Mouse (Mus musculus): ENCODE measurements around the gene 4921539E11Rik. TPM values are rescaled to one million over a fixed set of nuclear protein-coding genes. Genes with fewer than 3 reads are reported as not detected.

4921539E11Rik gene
- polyA plus RNA-seq, 1 experiment from 2014 or later = not detected

DNA sequence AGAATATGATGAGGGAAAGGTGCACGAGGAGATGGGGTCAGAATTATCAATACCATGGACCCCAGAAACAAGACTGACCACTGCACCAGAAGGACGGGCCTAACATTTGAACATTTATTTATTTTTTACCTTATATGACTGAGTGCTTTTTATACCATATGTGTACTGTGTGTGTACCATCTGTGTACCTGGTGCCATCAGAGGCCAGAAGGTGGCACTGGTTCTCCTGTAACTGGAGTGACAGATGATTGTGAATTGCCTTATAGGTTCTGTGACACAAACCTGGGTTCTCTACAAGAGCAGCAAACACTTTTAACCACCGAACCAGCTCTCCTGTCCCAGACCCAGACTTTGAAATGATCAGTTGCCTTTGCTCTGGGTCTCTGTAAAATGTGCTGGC is 31.8 kb downstream of the 4921539E11Rik start:
- Histone ChIP-seq H3K4me1 (ENCODE audit: control insufficient read depth, insufficient read depth, low read length) (no peaks in the 10 kb centered on the region), H3K36me3 (ENCODE audit: control insufficient read depth, insufficient read depth, low read length) (no peaks in the 10 kb centered on the region), H3K27me3 (replicated peaks; ENCODE audit: control insufficient read depth, insufficient read depth, low read length) (no peaks in the 10 kb centered on the region), H3K4me2 (ENCODE audit: low read length) (no peak overlapping the region), H3K4me3 (ENCODE audit: low read depth, low read length) (no peak overlapping the region), H3K27ac (ENCODE audit: low read depth, low read length) (no peak overlapping the region), H3K9ac (ENCODE audit: low read length) (no peak overlapping the region), H3K9me3 (replicated peaks; ENCODE audit: control insufficient read depth, low read length) (no peaks in the 10 kb centered on the region)
- no peak for ATAC-seq
- WGBS = 89% methylated on average over 3 of the region's 3 CpGs
- no peak for DNase-seq (ENCODE audit: low spot score)

DNA sequence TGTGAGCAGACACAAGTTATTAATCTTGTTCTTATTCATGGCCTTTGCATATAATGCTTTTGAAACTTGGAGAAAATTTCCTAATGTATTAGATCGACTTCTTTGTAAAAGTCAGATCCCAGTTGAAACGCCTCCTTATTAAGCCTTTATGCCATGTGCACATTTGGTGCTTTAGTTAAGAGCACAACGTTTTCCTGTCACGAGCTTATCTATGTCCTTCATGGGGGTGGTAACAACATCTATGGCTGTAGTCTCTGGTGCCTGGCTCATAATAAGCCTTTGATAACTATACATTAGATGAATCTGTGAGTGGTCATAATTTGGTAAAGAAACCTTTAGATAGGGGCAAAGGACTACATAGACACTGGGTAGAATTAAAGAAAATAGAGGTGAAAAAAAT is 36.8 kb downstream of the 4921539E11Rik start:
- no peak overlapping the region for H3K4me2 ChIP-seq (ENCODE audit: low read length)
- no peaks in the 10 kb centered on the region for H3K9me3 ChIP-seq (replicated peaks; ENCODE audit: control insufficient read depth, low read length)
- 87% methylated on average over 4 of the region's 4 CpGs for WGBS
- H3K36me3 ChIP-seq (ENCODE audit: control insufficient read depth, insufficient read depth, low read length) = no peaks in the 10 kb centered on the region
- ATAC-seq = no peak
- no peaks in the 10 kb centered on the region for H3K4me1 ChIP-seq (ENCODE audit: control insufficient read depth, insufficient read depth, low read length)
- no peaks in the 10 kb centered on the region for H3K27me3 ChIP-seq (replicated peaks; ENCODE audit: control insufficient read depth, insufficient read depth, low read length)
- H3K9ac ChIP-seq (ENCODE audit: low read length) = no peak overlapping the region
- no peak for DNase-seq (ENCODE audit: low spot score)
- H3K27ac ChIP-seq (ENCODE audit: low read depth, low read length) = no peak overlapping the region
- H3K4me3 ChIP-seq (ENCODE audit: low read depth, low read length) = no peak overlapping the region

DNA sequence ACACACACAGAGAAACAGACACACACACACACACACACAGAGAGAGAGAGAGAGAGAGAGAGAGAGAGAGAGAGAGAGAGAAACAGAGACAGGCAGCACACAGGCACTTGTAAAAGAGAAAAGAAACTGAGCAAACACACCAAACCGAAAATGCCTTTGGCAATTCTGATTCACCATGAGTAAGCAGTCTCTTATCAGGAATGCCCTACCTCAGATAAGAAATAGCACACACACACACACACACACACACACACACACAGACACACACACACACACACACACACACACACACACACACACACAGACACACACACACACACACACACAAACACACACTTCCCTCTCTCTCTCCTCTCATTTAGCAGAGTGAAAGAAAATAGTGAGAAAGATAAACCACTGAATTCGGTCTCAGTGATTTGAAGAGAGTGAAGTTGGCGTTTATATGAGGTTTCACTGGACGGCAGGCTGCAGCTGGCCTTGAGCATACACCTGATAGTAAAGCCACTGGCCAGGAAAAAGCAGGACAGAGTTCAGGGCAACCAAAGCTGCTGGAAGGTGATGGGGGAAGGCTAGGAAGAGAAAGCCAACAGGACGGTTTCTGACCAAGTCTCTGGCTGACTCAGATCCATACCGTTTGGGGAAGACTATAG is 41.1 kb downstream of the 4921539E11Rik start:
- H3K27me3 ChIP-seq (replicated peaks; ENCODE audit: control insufficient read depth, insufficient read depth, low read length) = no peaks in the 10 kb centered on the region
- H3K36me3 ChIP-seq (ENCODE audit: control insufficient read depth, insufficient read depth, low read length) = no peaks in the 10 kb centered on the region
- H3K4me1 ChIP-seq (ENCODE audit: control insufficient read depth, insufficient read depth, low read length) = no peaks in the 10 kb centered on the region
- 81% methylated on average over 6 of the region's 6 CpGs for WGBS
- ATAC-seq = no peak
- no peak overlapping the region for H3K4me3 ChIP-seq (ENCODE audit: low read depth, low read length)
- no peak overlapping the region for H3K27ac ChIP-seq (ENCODE audit: low read depth, low read length)
- no peak overlapping the region for H3K9ac ChIP-seq (ENCODE audit: low read length)
- no peaks in the 10 kb centered on the region for H3K9me3 ChIP-seq (replicated peaks; ENCODE audit: control insufficient read depth, low read length)
- no peak overlapping the region for H3K4me2 ChIP-seq (ENCODE audit: low read length)
- DNase-seq (ENCODE audit: low spot score) = no peak

DNA sequence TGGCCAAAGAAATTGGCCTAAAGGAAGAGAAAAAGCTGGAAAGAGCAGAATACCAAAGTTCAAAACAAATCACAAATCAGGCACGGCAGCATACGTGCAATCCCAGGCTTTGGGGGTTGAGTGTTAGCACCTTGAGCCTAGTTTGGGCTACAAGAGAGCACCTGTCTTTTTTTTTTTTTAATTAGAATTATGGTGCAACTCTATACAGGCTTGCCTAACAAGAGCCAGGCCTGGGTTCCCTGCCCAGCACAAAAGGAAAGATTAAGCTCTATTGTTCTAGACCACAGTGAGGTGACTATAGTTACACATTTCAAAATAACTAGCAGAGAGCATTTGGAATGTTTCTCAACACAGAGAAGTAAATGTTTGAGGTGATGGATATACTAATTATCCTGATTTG is 42.9 kb downstream of the 4921539E11Rik start:
- H3K4me1 ChIP-seq (ENCODE audit: control insufficient read depth, insufficient read depth, low read length) = no peaks in the 10 kb centered on the region
- no peak overlapping the region for H3K4me3 ChIP-seq (ENCODE audit: low read depth, low read length)
- no peak overlapping the region for H3K9ac ChIP-seq (ENCODE audit: low read length)
- 61% methylated on average over 2 of the region's 2 CpGs for WGBS
- no peaks in the 10 kb centered on the region for H3K9me3 ChIP-seq (replicated peaks; ENCODE audit: control insufficient read depth, low read length)
- no peaks in the 10 kb centered on the region for H3K27me3 ChIP-seq (replicated peaks; ENCODE audit: control insufficient read depth, insufficient read depth, low read length)
- no peak for ATAC-seq
- H3K27ac ChIP-seq (ENCODE audit: low read depth, low read length) = no peak overlapping the region
- no peak for DNase-seq (ENCODE audit: low spot score)
- no peaks in the 10 kb centered on the region for H3K36me3 ChIP-seq (ENCODE audit: control insufficient read depth, insufficient read depth, low read length)
- no peak overlapping the region for H3K4me2 ChIP-seq (ENCODE audit: low read length)

DNA sequence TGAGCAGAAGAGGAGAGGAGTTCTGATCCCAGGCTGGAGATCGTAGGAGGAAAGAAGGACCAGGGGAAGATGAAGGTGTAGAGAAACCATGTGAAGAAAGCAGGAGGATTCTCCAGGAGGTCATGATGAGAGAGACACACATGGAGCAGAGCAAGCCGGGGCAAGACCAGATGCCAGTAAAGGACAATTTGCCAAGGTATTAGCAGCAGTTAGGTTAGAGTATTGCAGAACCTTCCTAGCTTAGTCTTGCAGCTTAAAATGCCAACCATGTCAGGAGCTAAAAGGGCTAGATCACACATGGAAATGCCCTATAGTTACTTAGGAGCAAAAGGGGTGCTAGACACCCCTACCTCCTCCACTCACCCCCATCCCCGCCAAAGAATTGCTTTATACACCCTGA is 43.4 kb downstream of the 4921539E11Rik start:
- 84% methylated on average over 3 of the region's 3 CpGs for WGBS
- no peaks in the 10 kb centered on the region for H3K27me3 ChIP-seq (replicated peaks; ENCODE audit: control insufficient read depth, insufficient read depth, low read length)
- H3K9me3 ChIP-seq (replicated peaks; ENCODE audit: control insufficient read depth, low read length) = no peaks in the 10 kb centered on the region
- no peak for ATAC-seq
- H3K27ac ChIP-seq (ENCODE audit: low read depth, low read length) = no peak overlapping the region
- DNase-seq (ENCODE audit: low spot score) = no peak
- no peaks in the 10 kb centered on the region for H3K4me1 ChIP-seq (ENCODE audit: control insufficient read depth, insufficient read depth, low read length)
- no peaks in the 10 kb centered on the region for H3K36me3 ChIP-seq (ENCODE audit: control insufficient read depth, insufficient read depth, low read length)
- no peak overlapping the region for H3K4me2 ChIP-seq (ENCODE audit: low read length)
- no peak overlapping the region for H3K9ac ChIP-seq (ENCODE audit: low read length)
- H3K4me3 ChIP-seq (ENCODE audit: low read depth, low read length) = no peak overlapping the region

GRCm38 (mm10) chr4:103232156-103232555 is 58.5 kb downstream of the 4921539E11Rik start:
- no peaks in the 10 kb centered on the region for H3K36me3 ChIP-seq (ENCODE audit: control insufficient read depth, insufficient read depth, low read length)
- DNase-seq (ENCODE audit: low spot score) (no peak), ATAC-seq (no peak)
- H3K4me2 ChIP-seq (ENCODE audit: low read length) = no peak overlapping the region
- H3K27me3 ChIP-seq (replicated peaks; ENCODE audit: control insufficient read depth, insufficient read depth, low read length) = no peaks in the 10 kb centered on the region
- H3K27ac ChIP-seq (ENCODE audit: low read depth, low read length) = no peak overlapping the region
- H3K4me1 ChIP-seq (ENCODE audit: control insufficient read depth, insufficient read depth, low read length) = no peaks in the 10 kb centered on the region
- no peak overlapping the region for H3K9ac ChIP-seq (ENCODE audit: low read length)
- H3K9me3 ChIP-seq (replicated peaks; ENCODE audit: control insufficient read depth, low read length) = no peaks in the 10 kb centered on the region
- no peak overlapping the region for H3K4me3 ChIP-seq (ENCODE audit: low read depth, low read length)
- WGBS = 29% methylated on average over 2 of the region's 2 CpGs

GRCm38 (mm10) chr4:103222854-103223253 is 67.8 kb downstream of the 4921539E11Rik start:
- Histone ChIP-seq H3K4me3 (ENCODE audit: low read depth, low read length) (no peak overlapping the region), H3K9ac (ENCODE audit: low read length) (no peak overlapping the region), H3K4me1 (ENCODE audit: control insufficient read depth, insufficient read depth, low read length) (no peaks in the 10 kb centered on the region), H3K27me3 (replicated peaks; ENCODE audit: control insufficient read depth, insufficient read depth, low read length) (no peaks in the 10 kb centered on the region), H3K36me3 (ENCODE audit: control insufficient read depth, insufficient read depth, low read length) (no peaks in the 10 kb centered on the region), H3K4me2 (ENCODE audit: low read length) (no peak overlapping the region), H3K9me3 (replicated peaks; ENCODE audit: control insufficient read depth, low read length) (no peaks in the 10 kb centered on the region), H3K27ac (ENCODE audit: low read depth, low read length) (no peak overlapping the region)
- DNase-seq (ENCODE audit: low spot score) (no peak), ATAC-seq (no peak)
- 53% methylated on average over 9 of the region's 9 CpGs for WGBS

- Histone ChIP-seq H3K27me3 (replicated peaks; ENCODE audit: control insufficient read depth, insufficient read depth, low read length) (no peaks in the 10 kb centered on the region), H3K9ac (ENCODE audit: low read length) (no peak overlapping the region), H3K36me3 (ENCODE audit: control insufficient read depth, insufficient read depth, low read length) (no peaks in the 10 kb centered on the region), H3K4me1 (ENCODE audit: control insufficient read depth, insufficient read depth, low read length) (no peaks in the 10 kb centered on the region), H3K4me2 (ENCODE audit: low read length) (no peak overlapping the region), H3K9me3 (replicated peaks; ENCODE audit: control insufficient read depth, low read length) (no peaks in the 10 kb centered on the region), H3K4me3 (ENCODE audit: low read depth, low read length) (no peak overlapping the region), H3K27ac (ENCODE audit: low read depth, low read length) (no peak overlapping the region)
- ATAC-seq = no peak
- no peak for DNase-seq (ENCODE audit: low spot score)
- 86% methylated on average over 6 of the region's 6 CpGs for WGBS
Observed at GRCm38 (mm10) chr4:103221789-103222188, 68.9 kb downstream of the 4921539E11Rik start.

DNA sequence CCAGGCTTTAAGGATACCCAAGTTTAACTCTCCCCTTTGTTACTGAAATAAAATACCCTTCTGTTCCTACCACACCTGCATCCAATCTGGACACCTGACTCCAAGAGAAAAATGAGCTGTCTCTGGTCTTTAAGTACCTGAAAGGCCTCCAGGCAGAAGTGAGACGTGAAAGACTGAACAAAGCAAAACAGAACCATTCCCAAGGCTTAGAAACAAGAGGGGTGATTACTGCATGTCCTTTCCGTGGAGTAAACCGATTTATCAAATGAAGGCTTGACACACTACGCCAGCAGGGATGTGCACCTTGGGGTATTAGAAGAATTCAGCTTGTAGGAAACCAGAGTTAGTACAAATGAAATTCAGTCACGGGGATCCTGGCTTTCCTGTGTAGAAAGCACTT is 71.7 kb downstream of the 4921539E11Rik start:
- Histone ChIP-seq H3K4me1 (ENCODE audit: control insufficient read depth, insufficient read depth, low read length) (no peaks in the 10 kb centered on the region), H3K36me3 (ENCODE audit: control insufficient read depth, insufficient read depth, low read length) (no peaks in the 10 kb centered on the region), H3K9me3 (replicated peaks; ENCODE audit: control insufficient read depth, low read length) (no peaks in the 10 kb centered on the region), H3K4me2 (ENCODE audit: low read length) (no peak overlapping the region), H3K27ac (ENCODE audit: low read depth, low read length) (no peak overlapping the region), H3K4me3 (ENCODE audit: low read depth, low read length) (no peak overlapping the region), H3K9ac (ENCODE audit: low read length) (no peak overlapping the region), H3K27me3 (replicated peaks; ENCODE audit: control insufficient read depth, insufficient read depth, low read length) (no peaks in the 10 kb centered on the region)
- ATAC-seq (no peak), DNase-seq (ENCODE audit: low spot score) (no peak)
- 65% methylated on average over 5 of the region's 5 CpGs for WGBS

Measured in forebrain, embryonic 14.5 days (tissue).